In genomic region chr10:4598244-4598842, GRCm38 (mm10) we compare ENCODE assay signal across 8 mouse cellular contexts. TPM values are rescaled to one million over a fixed set of nuclear protein-coding genes. Genes with fewer than 3 reads are reported as not detected.
DNase-seq lines count a peak whose midpoint lies in the region; ATAC-seq and TF ChIP-seq lines count a peak whose summit lies in the region.

No protein-coding gene starts in this region.

- TF ChIP-seq CTCF in lung, embryonic 14.5 days (IDR thresholded peaks at IDR 0.05; ENCODE audit: low read depth), result peak; percentile 70

- 0 out of 2 replicates have a peak, but pooled peaks have one; percentile 21 for ATAC-seq in forebrain, embryonic 11.5 days (replicated peaks; ENCODE audit: low FRiP score)
- no peak; the same call in 1 of the 2 replicates for ATAC-seq in forebrain, embryonic 16.5 days
- ATAC-seq in embryonic facial prominence, embryonic 11.5 days (replicated peaks; ENCODE audit: insufficient number of reproducible peaks, low FRiP score, low TSS enrichment, low read depth), result no peak
- ATAC-seq in lung, embryonic 14.5 days (ENCODE audit: insufficient read depth), result peak; percentile 49; the same call in 1 of the 2 replicates

- H3K4me2 ChIP-seq in forebrain, embryonic 11.5 days (ENCODE audit: low read depth, low read length, severe bottlenecking), result no peak overlapping the region
- H3K4me2 ChIP-seq in forebrain, embryonic 16.5 days (ENCODE audit: low read length), result no peak overlapping the region
- no peak overlapping the region for H3K4me2 ChIP-seq in embryonic facial prominence, embryonic 11.5 days (ENCODE audit: low read depth, low read length)
- no peak overlapping the region for H3K4me2 ChIP-seq in lung, embryonic 14.5 days

- no peaks in the 10 kb centered on the region for H3K9me3 ChIP-seq in forebrain, embryonic 11.5 days (ENCODE audit: control insufficient read depth, low read length)
- no peaks in the 10 kb centered on the region for H3K9me3 ChIP-seq in forebrain, embryonic 16.5 days (ENCODE audit: control insufficient read depth, low read length)
- H3K9me3 ChIP-seq in embryonic facial prominence, embryonic 11.5 days (replicated peaks; ENCODE audit: control insufficient read depth, low read length), result no peaks in the 10 kb centered on the region
- H3K9me3 ChIP-seq in lung, embryonic 14.5 days (ENCODE audit: low read depth, low read length), result no peaks in the 10 kb centered on the region

- no peak overlapping the region for H3K4me3 ChIP-seq in forebrain, embryonic 11.5 days (ENCODE audit: low read depth, low read length)
- H3K4me3 ChIP-seq in forebrain, embryonic 16.5 days (replicated peaks; ENCODE audit: low read length), result no peak overlapping the region
- H3K4me3 ChIP-seq in embryonic facial prominence, embryonic 11.5 days (ENCODE audit: low read depth, low read length), result no peak overlapping the region
- H3K4me3 ChIP-seq in lung, embryonic 14.5 days (ENCODE audit: low read depth, low read length), result no peak overlapping the region

- peak; percentile 62 for DNase-seq in forebrain, embryonic 11.5 days (ENCODE audit: low spot score)
- peak; percentile 65 to 68 for DNase-seq in B cell, adult 2 months
- DNase-seq in adrenal gland, postnatal 14 days, result peak; percentile 84
- DNase-seq in embryonic facial prominence, embryonic 11.5 days (ENCODE audit: low spot score), result peak; percentile 70
- DNase-seq in kidney, postnatal 10 days, result peak; percentile 77
- DNase-seq in lung, embryonic 14.5 days, result peak; percentile 80
- peak; percentile 44 for DNase-seq in right cerebral cortex, postnatal 14 days

- H3K36me3 ChIP-seq in forebrain, embryonic 11.5 days (ENCODE audit: control insufficient read depth, insufficient read depth, low read length), result no peaks in the 10 kb centered on the region
- H3K36me3 ChIP-seq in forebrain, embryonic 16.5 days (ENCODE audit: control insufficient read depth, insufficient read depth), result no peaks in the 10 kb centered on the region
- no peaks in the 10 kb centered on the region for H3K36me3 ChIP-seq in embryonic facial prominence, embryonic 11.5 days (replicated peaks; ENCODE audit: control insufficient read depth, insufficient read depth, low read depth, low read length)
- H3K36me3 ChIP-seq in lung, embryonic 14.5 days (ENCODE audit: insufficient read depth), result no peaks in the 10 kb centered on the region

- 73% methylated on average over 10 of the region's 10 CpGs for WGBS in forebrain, embryonic 11.5 days
- whole genome bisulfite sequencing in forebrain, embryonic 16.5 days, result 67% methylated on average over 10 of the region's 10 CpGs
- 60% methylated on average over 10 of the region's 10 CpGs for WGBS in embryonic facial prominence, embryonic 11.5 days
- 60% methylated on average over 10 of the region's 10 CpGs for WGBS in lung, embryonic 14.5 days

- no peaks in the 10 kb centered on the region for H3K4me1 ChIP-seq in forebrain, embryonic 11.5 days (replicated peaks; ENCODE audit: control insufficient read depth, insufficient read depth, low read length)
- H3K4me1 ChIP-seq in forebrain, embryonic 16.5 days (replicated peaks; ENCODE audit: control insufficient read depth, insufficient read depth, low read length), result no peaks in the 10 kb centered on the region
- no peaks in the 10 kb centered on the region for H3K4me1 ChIP-seq in embryonic facial prominence, embryonic 11.5 days (ENCODE audit: control insufficient read depth, insufficient read depth, low read length)
- no peaks in the 10 kb centered on the region for H3K4me1 ChIP-seq in lung, embryonic 14.5 days (ENCODE audit: insufficient read depth)

- H3K27me3 ChIP-seq in forebrain, embryonic 11.5 days (ENCODE audit: control insufficient read depth, insufficient read depth, low read length), result no peaks in the 10 kb centered on the region
- H3K27me3 ChIP-seq in forebrain, embryonic 16.5 days (replicated peaks; ENCODE audit: control insufficient read depth, insufficient read depth, low read length), result no peaks in the 10 kb centered on the region
- no peaks in the 10 kb centered on the region for H3K27me3 ChIP-seq in embryonic facial prominence, embryonic 11.5 days (ENCODE audit: control insufficient read depth, insufficient read depth, low read length)
- H3K27me3 ChIP-seq in lung, embryonic 14.5 days (ENCODE audit: insufficient read depth, low read length), result no peaks in the 10 kb centered on the region

- H3K9ac ChIP-seq in forebrain, embryonic 11.5 days (ENCODE audit: low read length), result no peak overlapping the region
- no peak overlapping the region for H3K9ac ChIP-seq in forebrain, embryonic 16.5 days (replicated peaks; ENCODE audit: low read depth, low read length)
- H3K9ac ChIP-seq in embryonic facial prominence, embryonic 11.5 days (replicated peaks; ENCODE audit: low read length), result no peak overlapping the region
- H3K9ac ChIP-seq in lung, embryonic 14.5 days, result no peak overlapping the region

- H3K27ac ChIP-seq in forebrain, embryonic 11.5 days (ENCODE audit: low read depth, low read length), result no peak overlapping the region
- H3K27ac ChIP-seq in forebrain, embryonic 16.5 days (ENCODE audit: low read length), result no peak overlapping the region
- no peak overlapping the region for H3K27ac ChIP-seq in embryonic facial prominence, embryonic 11.5 days (replicated peaks; ENCODE audit: low read depth, low read length)
- H3K27ac ChIP-seq in lung, embryonic 14.5 days (ENCODE audit: low read depth), result no peak overlapping the region

RNA-seq across cellular contexts. Expression of gene Esr1, which starts 13.1 kb away (rescaled TPM):
- polyA plus RNA-seq in forebrain, embryonic 11.5 days (2014; fragmentation: Nextera tagmentation; extraction: Ambion mirVana), result 0.13 TPM in 1 of 2 replicates, not detected in the other
- polyA plus RNA-seq in forebrain, embryonic 16.5 days (2015; fragmentation: Nextera tagmentation; extraction: Ambion mirVana), result 0.22 and 0.24 TPM in 2 replicates
- 15.9 and 19.6 TPM in 2 replicates for total RNA-seq in adrenal gland, postnatal 14 days (2021)
- 0.10 TPM in 1 of 2 replicates, not detected in the other for polyA plus RNA-seq in embryonic facial prominence, embryonic 11.5 days (2014; fragmentation: Nextera tagmentation; extraction: Ambion mirVana)
- 0.05 and 0.16 TPM in 2 replicates for polyA plus RNA-seq in lung, embryonic 14.5 days (2014; fragmentation: Nextera tagmentation; extraction: Ambion mirVana)

Comparison
In these comparisons a context has a peak if more than half of its experiments do, and no peak if none do; other contexts are left out.
1. ATAC-seq: peak in forebrain, embryonic 11.5 days (single experiment) and lung, embryonic 14.5 days (single experiment); none in forebrain, embryonic 16.5 days (single experiment) and embryonic facial prominence, embryonic 11.5 days (single experiment).
2. Peak in every context shown above with its lines, with median percentiles within 50 percentile points of each other: DNase-seq.